Mouse (Mus musculus) forebrain, embryonic 16.5 days (tissue): ENCODE measurements around the gene Flt1. TPM values are rescaled to one million over a fixed set of nuclear protein-coding genes. Genes with fewer than 3 reads are reported as not detected.
A peak's percentile ranks its signal among the peaks of the same experiment; 100 is the strongest.
"Not testable (repeated sequence)": the region's sequence is repeated elsewhere in the genome, so short reads cannot be mapped to it uniquely, and the experiment has no call there.

ENCODE experiments used
- ATAC-seq: fragments of 200-750 bp; cut with Nextera tagmentation; 2 replicates; pipeline ENCODE4 v1.8.0; 2017; ENCODE audit warnings: mild to moderate bottlenecking, moderate library complexity
- H3K27ac ChIP-seq: fragments of 300-500 bp; sonication (generic); 2 replicates; pipeline ENCODE4 v1.5.1; 2014; ENCODE audit warnings: low read length, control low read depth
- H3K27me3 ChIP-seq: fragments of 300-500 bp; sonication (generic); replicated peaks from 2 replicates; pipeline ENCODE4 v1.6.1; 2014; ENCODE audit warnings: low read length; ENCODE audit not compliant: control insufficient read depth, insufficient read depth
- H3K36me3 ChIP-seq: fragments of 300-500 bp; sonication (generic); 2 replicates; pipeline ENCODE4 v1.6.1; 2014; ENCODE audit not compliant: control insufficient read depth, insufficient read depth
- H3K4me1 ChIP-seq: fragments of 300-500 bp; sonication (generic); replicated peaks from 2 replicates; pipeline ENCODE4 v1.6.1; 2014; ENCODE audit warnings: low read length; ENCODE audit not compliant: control insufficient read depth, insufficient read depth
- H3K4me2 ChIP-seq: fragments of 300-500 bp; sonication (generic); 2 replicates; pipeline ENCODE4 v1.6.1; 2014; ENCODE audit warnings: mild to moderate bottlenecking, low read length, control low read depth
- H3K4me3 ChIP-seq: fragments of 300-500 bp; sonication (generic); replicated peaks from 2 replicates; pipeline ENCODE4 v1.5.1; 2014; ENCODE audit warnings: mild to moderate bottlenecking, low read length, control low read depth
- H3K9ac ChIP-seq: fragments of 300-500 bp; sonication (generic); replicated peaks from 2 replicates; pipeline ENCODE4 v1.6.1; 2014; ENCODE audit warnings: low read depth, low read length, control low read depth
- H3K9me3 ChIP-seq: fragments of 300-500 bp; sonication (generic); 2 replicates; pipeline ENCODE4 v1.6.1; 2016; ENCODE audit warnings: low read length; ENCODE audit not compliant: control insufficient read depth
- WGBS: fragments of 180-500 bp; shearing (Covaris S2); extraction: QIAGEN DNeasy Blood & Tissue Kit; methylation state at CpG from one replicate; pipeline ENCODE4 v1.1.7; 2014; 5-methylcytosine and 5-hydroxymethylcytosine counted together
- polyA plus RNA-seq: library from polyadenylated mRNA; unstranded; fragments of >200 nt; fragmentation: Nextera tagmentation; extraction: Ambion mirVana; gene quantifications from 2 replicates; pipeline ENCODE4 v1.2.1, GENCODE M21; 2015

Flt1 gene
- polyA plus RNA-seq, 1 experiment from 2014 or later = 13.0 TPM

- Histone ChIP-seq H3K36me3 (no peaks in the 10 kb centered on the region), H3K9ac (no peak overlapping the region), H3K4me2 (no peak overlapping the region), H3K27ac (no peak overlapping the region), H3K27me3 (no peaks in the 10 kb centered on the region), H3K9me3 (no peaks in the 10 kb centered on the region), H3K4me3 (no peak overlapping the region), H3K4me1 (no peaks in the 10 kb centered on the region; the same call in 1 of the 2 replicates)
- WGBS = 84% methylated on average over 4 of the region's 4 CpGs
- no peak for ATAC-seq
Measured at GRCm38 (mm10) chr5:147632716-147633115, 93.1 kb downstream of the Flt1 start.

GRCm38 (mm10) chr5:147630426-147631290, 95.2 kb downstream of the Flt1 start:
- ATAC-seq = no peak
- Histone ChIP-seq H3K9me3 (no peaks in the 10 kb centered on the region), H3K9ac (no peak overlapping the region), H3K4me2 (no peak overlapping the region), H3K36me3 (no peaks in the 10 kb centered on the region), H3K4me1 (peaks cover 5% of the 10 kb centered on the region; the same call in 1 of the 2 replicates), H3K4me3 (no peak overlapping the region), H3K27ac (no peak overlapping the region), H3K27me3 (no peaks in the 10 kb centered on the region)
- 87% methylated on average over 17 of the region's 17 CpGs for WGBS

- Histone ChIP-seq H3K36me3 (no peaks in the 10 kb centered on the region), H3K9ac (no peak overlapping the region), H3K4me3 (no peak overlapping the region), H3K4me2 (no peak overlapping the region), H3K4me1 (peaks cover 5% of the 10 kb centered on the region; the same call in 1 of the 2 replicates), H3K27me3 (no peaks in the 10 kb centered on the region), H3K27ac (peak overlapping the region; percentile 62; the same call in 1 of the 2 replicates), H3K9me3 (no peaks in the 10 kb centered on the region)
- WGBS = 53% methylated on average over 2 of the region's 2 CpGs
- peak; percentile 93 for ATAC-seq
Measured at GRCm38 (mm10) chr5:147626944-147627343, 98.9 kb downstream of the Flt1 start.

- H3K27ac ChIP-seq = no peak overlapping the region
- ATAC-seq = no peak
- H3K9ac ChIP-seq = no peak overlapping the region
- no peaks in the 10 kb centered on the region for H3K36me3 ChIP-seq
- H3K4me3 ChIP-seq = no peak overlapping the region
- H3K27me3 ChIP-seq = no peaks in the 10 kb centered on the region
- H3K4me2 ChIP-seq = no peak overlapping the region
- 88% methylated on average over 10 of the region's 10 CpGs for WGBS
- H3K4me1 ChIP-seq = peaks cover 5% of the 10 kb centered on the region; the same call in 1 of the 2 replicates
- H3K9me3 ChIP-seq = no peaks in the 10 kb centered on the region
Measured at GRCm38 (mm10) chr5:147623747-147624146, 102.1 kb downstream of the Flt1 start.

GRCm38 (mm10) chr5:147620178-147620577, 105.6 kb downstream of the Flt1 start:
- no peak overlapping the region for H3K9ac ChIP-seq
- no peaks in the 10 kb centered on the region for H3K4me1 ChIP-seq
- H3K27ac ChIP-seq = no peak overlapping the region
- 15% methylated on average over 2 of the region's 2 CpGs for WGBS
- no peak overlapping the region for H3K4me2 ChIP-seq
- no peak for ATAC-seq
- H3K36me3 ChIP-seq = no peaks in the 10 kb centered on the region
- H3K27me3 ChIP-seq = no peaks in the 10 kb centered on the region
- no peaks in the 10 kb centered on the region for H3K9me3 ChIP-seq
- H3K4me3 ChIP-seq = no peak overlapping the region

- no peaks in the 10 kb centered on the region for H3K36me3 ChIP-seq
- H3K27me3 ChIP-seq = no peaks in the 10 kb centered on the region
- H3K4me2 ChIP-seq = no peak overlapping the region
- 86% methylated on average over 10 of the region's 10 CpGs for WGBS
- no peak overlapping the region for H3K27ac ChIP-seq
- H3K4me1 ChIP-seq = no peaks in the 10 kb centered on the region
- no peak overlapping the region for H3K4me3 ChIP-seq
- no peaks in the 10 kb centered on the region for H3K9me3 ChIP-seq
- no peak for ATAC-seq
- H3K9ac ChIP-seq = no peak overlapping the region
Measured at GRCm38 (mm10) chr5:147618243-147618642, 107.6 kb downstream of the Flt1 start.

GRCm38 (mm10) chr5:147616450-147616849, 109.4 kb downstream of the Flt1 start:
- H3K36me3 ChIP-seq = no peaks in the 10 kb centered on the region
- no peak overlapping the region for H3K4me3 ChIP-seq
- H3K4me1 ChIP-seq = no peaks in the 10 kb centered on the region
- H3K4me2 ChIP-seq = no peak overlapping the region
- ATAC-seq = no peak
- no peaks in the 10 kb centered on the region for H3K27me3 ChIP-seq
- no peaks in the 10 kb centered on the region for H3K9me3 ChIP-seq
- no peak overlapping the region for H3K9ac ChIP-seq
- 70% methylated on average over 3 of the region's 3 CpGs for WGBS
- H3K27ac ChIP-seq = no peak overlapping the region

- Histone ChIP-seq H3K4me3 (no peak overlapping the region), H3K36me3 (no peaks in the 10 kb centered on the region), H3K4me2 (no peak overlapping the region), H3K27me3 (no peaks in the 10 kb centered on the region), H3K9me3 (no peaks in the 10 kb centered on the region), H3K27ac (no peak overlapping the region), H3K9ac (no peak overlapping the region), H3K4me1 (no peaks in the 10 kb centered on the region)
- no peak for ATAC-seq
- WGBS = 93% methylated on average over 6 of the region's 6 CpGs
Measured at GRCm38 (mm10) chr5:147614659-147615058, 111.2 kb downstream of the Flt1 start.

GRCm38 (mm10) chr5:147611348-147611747, 114.5 kb downstream of the Flt1 start:
- ATAC-seq, H3K36me3 ChIP-seq, H3K4me3 ChIP-seq, H3K9me3 ChIP-seq, H3K4me1 ChIP-seq, H3K27ac ChIP-seq, H3K9ac ChIP-seq, H3K27me3 ChIP-seq, H3K4me2 ChIP-seq: not testable (repeated sequence)
- 88% methylated on average over 3 of the region's 3 CpGs for WGBS
